Mouse (Mus musculus) myocyte (in vitro differentiated cells): Measurements from ENCODE around the gene Nectin3.

ENCODE experiments used
- CEBPB ChIP-seq: IDR thresholded peaks from 2 replicates; pipeline ENCODE4 v1.6.1; 2011; ENCODE audit warnings: mild to moderate bottlenecking, moderate library complexity; ENCODE audit not compliant: poor library complexity, insufficient read depth, severe bottlenecking
- MYOD1 ChIP-seq, 3 experiments: IDR thresholded peaks; one replicate each; pipeline ENCODE4 v1.6.1; 2011; ENCODE audit warnings: control low read depth in 2 of 3, low read depth in 2 of 3, mild to moderate bottlenecking in 2 of 3, moderate library complexity in 1 of 3; ENCODE audit not compliant: insufficient read length in 2 of 3, control insufficient read depth in 1 of 3
- MYOG ChIP-seq, 3 experiments: IDR thresholded peaks; one replicate each; pipeline ENCODE4 v1.6.1; 2011; ENCODE audit warnings: control low read depth in 2 of 3, low read depth in 2 of 3, mild to moderate bottlenecking in 2 of 3; ENCODE audit not compliant: insufficient read length in 2 of 3, control insufficient read depth in 1 of 3, insufficient read depth in 1 of 3
- POLR2A ChIP-seq: IDR thresholded peaks from one replicate; pipeline ENCODE4 v1.6.1; 2011; ENCODE audit warnings: low read depth, mild to moderate bottlenecking, control low read depth, moderate library complexity; ENCODE audit not compliant: insufficient read length
- POLR2AphosphoS2 ChIP-seq: IDR thresholded peaks from one replicate; pipeline ENCODE4 v1.6.1; 2011; ENCODE audit warnings: low read depth, control low read depth; ENCODE audit not compliant: insufficient read length

DNA sequence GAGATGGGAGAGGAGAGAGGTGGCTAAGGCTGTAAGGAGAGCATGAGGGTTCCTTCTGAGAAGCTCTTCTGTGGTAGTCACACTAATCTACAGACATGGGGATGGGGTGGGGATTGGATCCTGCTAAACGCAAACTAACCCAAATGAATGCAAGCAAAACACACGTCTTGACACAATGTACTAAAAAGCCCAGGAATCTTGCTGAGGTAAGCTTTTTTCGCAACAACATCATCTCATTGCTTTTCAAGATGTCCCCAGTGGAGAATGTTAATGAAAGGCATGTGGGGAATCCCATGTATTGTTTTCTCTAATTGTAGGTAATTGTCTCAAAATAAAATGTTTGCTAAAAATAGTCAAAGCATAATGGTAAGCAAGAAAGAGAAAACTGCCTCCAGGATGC is 141.7 kb downstream of the Nectin3 start:
- no peak for TF ChIP-seq POLR2A
- no peak for TF ChIP-seq MYOD1 (IDR thresholded peaks at IDR 0.05; ENCODE audit: control insufficient read depth in 1 of 3, insufficient read length in 2 of 3, low read depth in 2 of 3)
- no peak for TF ChIP-seq CEBPB
- no peak for TF ChIP-seq POLR2AphosphoS2
- no peak for TF ChIP-seq MYOG (IDR thresholded peaks at IDR 0.05; ENCODE audit: control insufficient read depth in 1 of 3, insufficient read depth in 1 of 3, insufficient read length in 2 of 3, low read depth in 2 of 3)
